Mouse (Mus musculus): ENCODE data around the gene Cenpf. TPM values are rescaled to one million over a fixed set of nuclear protein-coding genes. Genes with fewer than 3 reads are reported as not detected.

Cenpf gene
- 0.65 TPM for polyA plus RNA-seq (2014; fragmentation: Illumina TruSeq; extraction: RNeasy Lipid Tissue Mini Kit (QIAGEN cat#74804); ENCODE audit: low read depth, low replicate concordance)

DNA sequence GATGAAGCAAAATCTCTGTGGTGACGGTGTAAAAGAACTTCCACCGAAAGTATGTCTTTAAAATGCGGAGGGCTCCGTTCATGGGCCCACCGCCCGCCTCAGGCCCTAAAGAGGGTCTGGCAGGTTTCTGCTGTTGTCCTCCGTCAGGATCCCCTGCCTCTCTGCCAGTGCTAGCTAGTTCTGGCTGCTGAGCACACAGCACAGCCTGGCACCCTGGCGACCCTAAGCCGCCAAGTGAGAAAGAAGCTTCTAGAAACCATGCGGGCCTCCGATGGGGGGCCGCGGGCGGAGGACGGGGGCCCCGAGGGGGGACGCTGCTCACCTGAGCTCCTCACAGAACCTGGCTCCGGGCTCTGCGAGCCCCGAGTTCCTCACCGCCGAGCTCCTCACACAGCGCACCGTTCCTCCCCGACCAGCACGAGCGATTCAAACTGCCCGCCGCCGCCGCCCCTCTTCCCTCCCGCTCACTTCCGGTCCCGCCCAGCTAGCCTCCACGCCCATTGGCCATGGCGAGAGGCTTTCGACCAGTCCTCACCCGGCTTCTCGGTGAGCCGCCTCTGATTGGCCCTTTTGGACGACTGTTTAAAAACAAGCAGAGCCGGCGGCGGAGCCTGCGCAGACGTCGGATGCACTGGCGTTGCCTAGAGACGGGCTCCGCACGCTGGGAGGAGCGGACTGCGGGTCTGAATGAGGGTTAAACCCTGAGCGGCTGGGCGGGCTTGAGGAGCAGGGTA, at the start of gene Cenpf:
Gene Cenpf, minus strand, starts transcription at position 433 of the 734 bp plus-strand sequence.

DNA sequence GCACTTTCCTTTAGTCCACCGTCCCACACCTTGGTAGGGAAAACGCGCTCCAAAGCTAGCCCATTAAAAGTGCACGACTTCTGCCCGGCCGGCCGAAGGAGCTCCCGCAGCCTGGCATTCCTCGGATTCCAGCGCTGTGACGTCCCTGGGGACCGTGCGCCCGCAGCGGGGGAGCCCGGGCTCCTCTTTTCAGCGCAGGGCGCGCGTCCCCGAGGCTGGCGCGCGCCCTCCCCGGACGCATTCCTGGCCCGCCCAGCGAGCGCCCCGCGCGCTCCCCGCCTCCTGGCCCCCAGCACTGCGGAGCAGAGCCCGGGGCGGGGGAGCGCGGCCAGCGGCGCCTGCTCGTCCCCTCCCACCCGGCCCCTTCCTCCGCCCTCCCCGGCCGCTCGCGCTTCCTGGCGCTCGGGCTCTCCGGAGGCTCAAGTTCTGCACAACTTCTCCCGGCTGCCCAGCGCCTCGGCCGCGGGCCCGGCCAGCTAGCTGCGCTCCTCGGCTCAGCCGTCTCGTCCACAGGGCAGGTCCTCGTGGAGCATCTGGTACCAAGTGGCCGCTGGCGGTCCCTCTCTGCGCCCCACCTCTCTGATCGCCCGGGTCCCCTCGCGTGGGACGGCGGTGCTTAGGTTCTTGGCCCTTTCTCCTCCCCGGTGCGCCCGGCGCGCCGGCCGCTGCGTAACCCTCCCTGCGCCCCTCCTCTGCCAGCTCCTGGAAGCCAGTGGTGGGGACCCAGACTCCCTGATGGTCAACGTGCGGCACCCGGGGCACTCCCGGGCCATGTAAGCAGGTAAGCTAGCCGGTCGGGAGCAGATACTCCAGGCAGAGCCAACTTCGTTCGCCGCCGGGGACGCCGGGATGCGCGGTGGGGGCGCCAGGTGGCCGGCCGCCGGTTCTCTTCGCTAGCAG, 40.2 kb upstream of the Cenpf start, which contains the start of gene Ptpn14:
Gene Ptpn14, plus strand, starts transcription at position 385 of the 900 bp plus-strand sequence.

Other genes starting within 250 kb of the Cenpf start
- 13.2 TPM for gene Ptpn14, start 40.2 kb upstream of the Cenpf start, polyA plus RNA-seq (2014; fragmentation: Illumina TruSeq; extraction: RNeasy Lipid Tissue Mini Kit (QIAGEN cat#74804); ENCODE audit: low read depth, low replicate concordance)
- gene Smyd2, start 234.3 kb upstream of the Cenpf start, polyA plus RNA-seq (2014; fragmentation: Illumina TruSeq; extraction: RNeasy Lipid Tissue Mini Kit (QIAGEN cat#74804); ENCODE audit: low read depth, low replicate concordance) = 29.0 TPM